Mouse (Mus musculus) G1E (cell line): ENCODE measurements around the gene Prrx2.
"Not testable (repeated sequence)": the region's sequence is repeated elsewhere in the genome, so short reads cannot be mapped to it uniquely, and the experiment has no call there.

ENCODE experiments used
- CTCF ChIP-seq: IDR thresholded peaks from 2 replicates; pipeline ENCODE4 v1.5.1; 2012; ENCODE audit warnings: low read depth, low read length, inconsistent platforms, mixed read lengths
- GATA1 ChIP-seq: IDR thresholded peaks from 2 replicates; pipeline ENCODE4 v1.6.1; 2012; ENCODE audit warnings: borderline replicate concordance, low read length, inconsistent platforms, mixed read lengths
- GATA2 ChIP-seq: IDR thresholded peaks from 2 replicates; pipeline ENCODE4 v1.6.1; 2012; ENCODE audit warnings: low read depth, low read length, inconsistent platforms, borderline replicate concordance

DNA sequence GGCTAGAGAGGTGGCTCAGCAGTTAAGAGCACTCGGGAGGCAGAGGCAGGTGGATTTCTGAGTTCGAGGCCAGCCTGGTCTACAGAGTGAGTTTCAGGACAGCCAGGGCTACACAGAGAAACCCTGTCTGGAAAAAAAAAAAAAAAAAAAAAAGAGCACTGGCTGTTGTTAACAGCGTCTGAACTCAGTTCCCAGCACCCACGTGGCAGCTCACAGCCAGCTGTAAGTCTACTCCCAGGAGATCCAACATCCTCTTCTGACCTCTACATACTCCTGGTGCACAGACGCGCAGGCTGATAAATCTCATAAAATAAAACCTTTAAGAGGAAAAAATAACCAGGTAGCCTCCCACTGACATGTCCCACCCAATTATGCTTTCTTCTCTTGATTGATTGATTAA, 81.2 kb downstream of the Prrx2 start:
- TF ChIP-seq CTCF, GATA1, GATA2: not testable (repeated sequence)
